Mouse (Mus musculus): ENCODE measurements around the gene Spata13.
A peak's percentile ranks its signal among the peaks of the same experiment; 100 is the strongest.

The Spata13 gene

DNA sequence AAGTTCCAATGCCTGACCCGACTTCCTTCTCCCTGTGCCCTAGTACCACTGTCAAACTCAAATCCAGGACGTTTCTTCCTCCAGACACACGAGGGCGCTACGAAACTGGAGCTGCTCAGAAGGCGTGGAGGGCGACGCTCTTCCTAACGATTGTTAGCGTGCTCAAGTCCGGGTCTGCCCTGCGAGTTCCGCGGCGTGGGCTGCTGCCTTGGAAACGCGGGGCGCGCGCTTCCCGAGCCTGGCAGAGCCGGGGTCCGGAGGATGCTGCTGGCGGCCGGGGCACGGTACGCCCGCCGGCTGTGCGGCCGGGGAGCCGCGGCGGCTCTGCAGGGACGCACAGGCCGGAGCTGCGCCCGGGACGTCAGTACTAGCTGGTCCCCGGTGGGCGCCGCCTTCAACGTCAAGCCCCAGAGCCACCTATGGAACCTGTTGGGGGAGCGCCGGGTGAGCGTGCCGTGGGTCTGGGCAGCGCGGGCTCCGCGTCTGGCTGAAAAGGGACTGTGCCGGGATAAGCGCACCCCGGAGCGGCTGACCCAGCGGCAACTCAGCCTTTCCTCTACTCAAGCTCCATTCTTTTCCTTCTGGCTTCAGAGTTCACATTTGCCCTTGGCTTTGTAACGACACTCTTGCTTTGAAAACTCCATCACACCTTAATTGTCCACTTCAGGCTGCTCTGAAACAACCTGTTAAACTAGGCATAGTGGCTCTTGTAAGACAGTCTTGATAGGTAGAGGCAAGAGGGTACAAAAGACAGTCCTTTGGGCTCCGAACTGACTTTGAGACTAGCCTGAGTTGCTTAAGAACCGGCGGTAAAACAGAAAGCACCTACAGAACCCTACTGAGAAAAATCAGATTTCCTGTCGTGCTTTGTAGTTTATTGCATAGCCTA lies 150.9 kb downstream of the Spata13 start, which contains the start of gene Mipep:
Gene Mipep, plus strand, starts transcription at position 147 of the 889 bp plus-strand sequence.
- DNase-seq (ENCODE audit: low spot score): peak; percentile 96

DNA sequence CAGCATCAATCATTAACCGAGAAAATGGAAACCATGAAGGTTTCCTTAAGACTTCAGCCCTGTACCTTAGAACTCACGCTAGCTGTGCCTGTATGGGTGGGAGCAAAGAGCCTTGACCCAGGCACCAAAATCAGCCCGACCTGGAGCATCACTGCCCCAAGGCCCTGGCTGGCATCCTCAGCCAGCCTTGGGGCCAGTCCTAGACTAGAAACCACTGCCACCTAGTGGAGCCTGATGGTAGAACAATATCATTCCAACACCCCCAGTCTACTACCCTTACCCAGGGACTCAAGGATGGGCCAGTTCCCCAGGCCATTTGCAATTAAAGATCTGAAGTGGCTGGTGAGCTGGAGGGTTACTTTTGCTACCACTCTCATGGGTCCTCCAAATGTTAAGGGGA lies 156.3 kb downstream of the Spata13 start:
- peak; percentile 84 for DNase-seq (ENCODE audit: low spot score)

GRCm38 (mm10) chr14:60796600-60797322 lies 163.0 kb downstream of the Spata13 start:
- DNase-seq (ENCODE audit: low spot score): no peak

DNA sequence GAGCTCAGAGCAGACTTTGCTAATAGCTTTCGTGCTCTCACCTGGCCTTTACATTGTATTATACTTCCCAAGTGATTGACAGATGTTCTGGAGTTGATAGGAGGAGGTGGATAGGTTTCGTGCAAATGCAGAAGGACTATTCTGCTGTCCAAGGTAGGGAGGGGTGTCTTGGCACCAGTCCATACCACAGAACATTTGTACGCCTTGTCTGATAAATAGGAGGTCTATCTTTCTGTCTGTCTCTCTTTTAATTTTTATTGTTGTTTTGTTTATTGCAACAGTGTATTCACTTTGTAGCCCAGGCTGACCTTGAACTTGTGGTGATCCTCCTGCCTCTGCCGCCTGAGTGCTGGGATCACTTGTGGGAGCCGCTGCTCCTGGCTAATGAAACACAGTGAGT lies 163.8 kb downstream of the Spata13 start:
- no peak for DNase-seq (ENCODE audit: low spot score)

- no peak for DNase-seq (ENCODE audit: low spot score)
These were observed 164.9 kb downstream of the Spata13 start for GRCm38 (mm10) chr14:60798721-60799120.

GRCm38 (mm10) chr14:60799762-60800728 lies 166.2 kb downstream of the Spata13 start:
- DNase-seq (ENCODE audit: low spot score): peak; percentile 88

DNA sequence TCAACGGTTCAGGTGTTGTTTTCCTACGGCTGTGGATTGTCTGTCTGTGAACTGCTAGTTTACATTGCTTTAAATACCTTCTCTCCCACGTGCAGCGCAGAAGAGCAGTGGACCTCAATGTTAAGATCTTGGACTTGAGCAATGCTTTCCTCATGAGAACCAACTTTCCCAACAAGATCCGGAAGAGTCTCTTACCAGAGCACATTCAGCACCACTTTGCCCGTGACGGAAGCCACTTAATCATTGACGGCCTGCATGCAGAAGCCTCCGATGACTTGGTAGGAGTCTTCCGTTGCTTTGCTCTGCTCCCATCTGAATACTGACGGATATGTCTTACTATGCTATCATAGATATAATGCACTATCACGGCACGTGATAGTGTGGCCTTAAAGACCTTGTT lies 168.2 kb downstream of the Spata13 start:
- DNase-seq (ENCODE audit: low spot score): no peak

DNA sequence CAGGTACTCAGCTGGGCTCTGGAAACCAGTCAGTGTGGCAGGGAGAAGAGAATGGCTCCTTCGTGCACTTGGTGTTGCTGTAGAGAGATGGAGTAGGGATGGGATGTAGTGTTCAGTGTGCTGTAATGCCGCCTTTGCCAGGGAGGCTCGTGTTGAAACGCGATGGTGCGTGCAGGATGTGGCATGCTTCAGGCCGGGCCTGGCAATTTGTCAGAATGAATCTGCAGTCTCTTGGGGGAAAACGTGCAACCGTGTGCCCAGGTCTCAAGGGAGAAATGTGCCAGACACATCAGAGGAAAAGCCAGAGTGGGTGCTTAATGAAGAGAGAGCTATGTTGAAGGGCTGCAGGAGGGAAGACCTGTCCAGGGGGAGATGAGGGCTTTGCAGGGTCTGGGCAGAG lies 171.2 kb downstream of the Spata13 start:
- no peak for DNase-seq (ENCODE audit: low spot score)

DNA sequence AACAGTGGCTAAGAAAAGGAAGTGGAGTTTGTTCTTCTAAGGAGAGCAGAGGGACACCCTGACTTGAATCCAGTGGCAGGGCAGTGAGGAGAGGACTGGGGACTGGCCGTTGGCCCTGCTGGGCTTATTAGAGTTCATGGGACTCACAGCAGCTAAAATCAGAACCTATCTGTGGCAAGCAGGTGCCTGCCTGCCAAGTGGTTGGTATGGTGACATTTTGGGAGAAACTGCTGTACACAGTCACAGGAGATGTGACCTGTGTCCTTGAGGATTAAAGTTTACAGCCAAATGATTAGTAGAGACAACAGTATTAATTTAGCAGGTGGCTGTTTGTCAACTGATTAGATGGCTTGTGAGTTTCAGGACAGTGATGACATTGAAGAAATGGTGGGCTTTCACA lies 172.1 kb downstream of the Spata13 start:
- no peak for DNase-seq (ENCODE audit: low spot score)

- peak; percentile 59 for DNase-seq (ENCODE audit: low spot score)
These were observed 173.1 kb downstream of the Spata13 start for GRCm38 (mm10) chr14:60806891-60807344.

DNA sequence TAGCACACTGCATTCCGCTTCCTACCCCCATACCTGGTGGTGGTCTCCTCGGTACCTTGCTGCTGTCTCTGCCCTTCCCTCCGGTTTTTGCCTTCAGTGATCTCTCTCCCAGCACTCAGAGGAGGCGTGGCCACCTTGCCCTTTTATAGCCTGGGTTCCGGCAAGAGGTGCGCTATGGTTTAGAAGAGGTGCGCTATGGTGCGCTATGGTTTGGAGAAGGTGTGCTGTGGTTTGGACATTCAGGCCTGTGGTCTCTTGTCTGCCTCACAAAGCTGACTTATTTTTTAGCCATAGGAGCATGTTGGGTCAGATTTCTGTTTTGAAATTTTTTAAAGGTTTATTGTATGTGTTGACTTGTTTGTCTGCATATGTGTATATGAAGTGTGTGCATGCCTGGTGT lies 176.1 kb downstream of the Spata13 start:
- DNase-seq (ENCODE audit: low spot score): no peak

DNA sequence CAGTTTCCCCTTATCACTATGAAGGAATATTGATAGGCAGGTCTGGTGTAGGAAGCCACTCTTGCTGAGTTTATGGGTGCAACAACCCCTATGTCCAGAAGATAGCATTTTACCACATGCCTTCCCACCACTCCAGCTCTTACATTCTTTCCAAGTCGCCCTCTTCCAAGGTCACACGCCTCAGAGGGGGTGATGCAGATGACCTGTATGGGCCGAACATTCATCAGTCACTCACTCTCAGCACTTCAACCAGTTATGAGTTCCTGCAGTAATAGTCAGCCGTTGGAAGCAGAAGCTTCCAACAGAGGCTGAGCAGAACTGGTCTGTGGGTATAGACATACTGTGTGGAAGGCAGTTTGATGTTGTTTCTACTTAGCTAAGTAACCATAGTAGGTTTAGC lies 177.7 kb downstream of the Spata13 start:
- no peak for DNase-seq (ENCODE audit: low spot score)
